In the genomic region with DNA sequence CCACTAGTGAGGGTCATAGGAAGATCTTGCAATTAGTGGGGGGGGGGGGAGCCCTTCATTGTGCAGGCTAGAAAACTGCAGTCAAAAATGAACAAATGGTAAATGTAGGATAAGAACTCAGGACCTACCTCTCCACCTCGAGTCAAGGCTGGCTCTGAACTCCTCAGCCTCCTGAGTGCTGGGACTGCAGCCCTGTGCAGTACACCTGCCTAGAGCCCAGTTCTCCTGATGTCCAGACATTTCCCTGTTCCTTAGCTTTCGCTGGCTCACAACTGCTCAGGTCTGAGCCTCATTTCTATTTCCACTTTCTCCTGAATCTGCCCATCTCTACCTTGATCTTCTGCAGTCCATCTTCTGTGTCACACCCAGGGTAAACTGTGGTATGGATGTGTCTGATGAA, we compare ENCODE assay signal across 42 mouse cellular contexts. TPM values are rescaled to one million over a fixed set of nuclear protein-coding genes. Genes with fewer than 3 reads are reported as not detected.
"Had no signal": no experiment of that assay in that cellular context is flagged by ENCODE, and none has a peak within 500 bp of the region (broad histone marks: within the 10 kb centered on the region; RNA-seq: fewer than 3 reads in every experiment).

No protein-coding gene starts in this region.

- H3K4me1 ChIP-seq: hindbrain, embryonic 10.5 days; hindbrain, embryonic 12.5 days; hindbrain, embryonic 13.5 days; hindbrain, embryonic 15.5 days; intestine, embryonic 15.5 days had no signal

- H3K4me2 ChIP-seq: heart, embryonic 12.5 days; heart, embryonic 13.5 days; heart, embryonic 15.5 days; hindbrain, embryonic 12.5 days; hindbrain, embryonic 13.5 days; hindbrain, embryonic 14.5 days; hindbrain, embryonic 15.5 days; intestine, embryonic 15.5 days; kidney, embryonic 15.5 days had no signal

- ATAC-seq: hindbrain, embryonic 16.5 days; hindbrain, postnatal 0 days; inflammation-experienced regulatory T-cells, adult 6 months; intestine, embryonic 15.5 days; intestine, embryonic 16.5 days; intestine, postnatal 0 days had no signal

- H3K9me3 ChIP-seq: heart, embryonic 12.5 days; heart, embryonic 13.5 days; heart, embryonic 15.5 days; hindbrain, embryonic 10.5 days; hindbrain, embryonic 12.5 days; hindbrain, embryonic 13.5 days; hindbrain, embryonic 15.5 days; intestine, embryonic 15.5 days; kidney, embryonic 15.5 days had no signal

- DNase-seq: heart, postnatal 10 days; heart, postnatal 14 days; heart, postnatal 36 days; kidney, adult 11 months; kidney, adult 18-20 months; kidney, adult 2 months; kidney, adult 8-10 months; kidney, adult 9 months; kidney, postnatal 10 days; kidney, postnatal 14 days; kidney, postnatal 25 days; kidney, postnatal 36 days; kidney, postnatal 4 days; layer of hippocampus, adult 9-11 months; layer of hippocampus, postnatal 36 days had no signal

- H3K9ac ChIP-seq: heart, embryonic 12.5 days; heart, embryonic 13.5 days; heart, embryonic 15.5 days; hindbrain, embryonic 12.5 days; hindbrain, embryonic 13.5 days; hindbrain, embryonic 14.5 days; hindbrain, embryonic 15.5 days; intestine, embryonic 15.5 days; kidney, embryonic 15.5 days had no signal

- H3K27me3 ChIP-seq: heart, embryonic 15.5 days; hindbrain, embryonic 12.5 days; hindbrain, embryonic 13.5 days; hindbrain, embryonic 15.5 days; intestine, embryonic 15.5 days had no signal

- H3K27ac ChIP-seq: heart, embryonic 13.5 days; heart, embryonic 15.5 days; hindbrain, embryonic 10.5 days; hindbrain, embryonic 12.5 days; hindbrain, embryonic 13.5 days; hindbrain, embryonic 14.5 days; hindbrain, embryonic 15.5 days; hindbrain, postnatal 0 days; intestine, embryonic 15.5 days; kidney, embryonic 15.5 days; kidney, postnatal 0 days; layer of hippocampus, adult 2 months; left cerebral cortex, adult 2 months had no signal

- H3K4me3 ChIP-seq: heart, embryonic 12.5 days; heart, embryonic 13.5 days; heart, embryonic 15.5 days; hindbrain, embryonic 10.5 days; hindbrain, embryonic 12.5 days; hindbrain, embryonic 13.5 days; hindbrain, embryonic 15.5 days; intestine, embryonic 15.5 days; kidney, embryonic 15.5 days; layer of hippocampus, adult 2 months; left cerebral cortex, adult 2 months had no signal

- H3K36me3 ChIP-seq: heart, embryonic 12.5 days; heart, embryonic 13.5 days; heart, embryonic 15.5 days; hindbrain, embryonic 10.5 days; hindbrain, embryonic 12.5 days; hindbrain, embryonic 13.5 days; hindbrain, embryonic 15.5 days; intestine, embryonic 15.5 days; kidney, embryonic 15.5 days had no signal

RNA-seq across cellular contexts. Expression of a gene that starts 39.0 kb away (rescaled TPM):
- total RNA-seq: heart, postnatal 10 days; heart, postnatal 14 days; heart, postnatal 25 days; heart, postnatal 36 days; hematopoietic stem cell, adult 5-6 weeks had no signal
- polyA plus RNA-seq: heart, embryonic 12.5 days; heart, embryonic 14.5 days; heart, embryonic 15.5 days; heart, postnatal 0 days; intestine, embryonic 14.5 days; large intestine, adult 2 months had no signal

RNA-seq across cellular contexts. Expression of a gene that starts 45.2 kb away (rescaled TPM):
- total RNA-seq: heart, postnatal 10 days; heart, postnatal 14 days; heart, postnatal 25 days; heart, postnatal 36 days; hindbrain, postnatal 0 days; layer of hippocampus, adult 18-20 months; layer of hippocampus, adult 2 months; layer of hippocampus, postnatal 10 days; layer of hippocampus, postnatal 14 days had no signal
- polyA plus RNA-seq: heart, embryonic 12.5 days; heart, embryonic 13.5 days; heart, embryonic 14.5 days; heart, embryonic 15.5 days; heart, postnatal 0 days; hindbrain, embryonic 12.5 days; hindbrain, embryonic 13.5 days; hindbrain, embryonic 14.5 days; hindbrain, embryonic 15.5 days; inflammation-experienced regulatory T-cells, adult 6 months; intestine, embryonic 16.5 days; intestine, postnatal 0 days; large intestine, adult 2 months had no signal
